Mouse (Mus musculus): ENCODE measurements around the gene Ldhal6b.
"Not testable (repeated sequence)": the region's sequence is repeated elsewhere in the genome, so short reads cannot be mapped to it uniquely, and the experiment has no call there.

Ldhal6b gene

DNA sequence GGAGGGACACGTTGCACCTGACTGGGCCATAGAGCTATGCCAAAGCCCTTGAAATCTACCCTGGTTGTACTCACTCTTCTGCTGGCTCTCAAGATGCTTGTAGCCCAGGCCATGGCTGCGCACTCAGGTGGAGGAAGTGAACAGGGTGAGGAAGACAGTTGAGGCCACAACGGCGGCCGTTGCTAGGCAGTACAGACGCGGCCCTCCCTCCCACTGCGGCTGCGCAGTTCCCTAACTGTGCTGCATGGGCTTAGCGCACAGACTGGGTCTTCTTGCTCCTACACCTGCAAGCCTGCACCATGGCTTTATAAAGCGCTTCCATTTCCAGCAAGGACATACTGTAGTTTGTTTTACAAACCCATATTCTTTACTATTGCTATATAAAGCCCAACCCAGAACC, at the start of gene Ldhal6b:
Ldhal6b (minus strand) TSS at position 223 of the 400 bp plus-strand sequence.
- DNase-seq (ENCODE audit: low spot score in 2 of 2): no peak

- no peak for DNase-seq (ENCODE audit: low spot score in 2 of 2)
These were observed 48.6 kb upstream of the Ldhal6b start for GRCm38 (mm10) chr17:5467177-5467576.

- DNase-seq (ENCODE audit: low spot score in 2 of 2): no peak
These were observed 48.2 kb upstream of the Ldhal6b start for GRCm38 (mm10) chr17:5466736-5467135.

DNA sequence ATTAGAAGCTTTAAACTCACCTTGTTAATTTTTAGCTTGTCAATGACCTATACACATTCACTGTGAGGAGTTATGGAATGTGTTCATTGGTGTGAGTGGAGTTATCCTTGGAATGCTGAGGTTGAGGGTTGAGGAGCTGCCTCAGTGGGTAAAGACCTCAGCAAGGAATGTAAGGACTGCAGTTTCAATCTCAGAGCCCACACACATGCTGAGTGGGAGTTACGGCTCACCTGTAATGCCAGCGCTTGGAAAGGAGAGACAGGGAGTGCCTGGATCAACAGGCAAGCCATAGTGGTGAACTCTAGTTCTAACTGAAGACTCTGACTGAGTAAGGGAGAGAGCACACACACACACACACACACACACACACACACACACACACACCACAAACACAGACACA, 45.3 kb upstream of the Ldhal6b start:
- no peak for DNase-seq (ENCODE audit: low spot score in 2 of 2)

DNA sequence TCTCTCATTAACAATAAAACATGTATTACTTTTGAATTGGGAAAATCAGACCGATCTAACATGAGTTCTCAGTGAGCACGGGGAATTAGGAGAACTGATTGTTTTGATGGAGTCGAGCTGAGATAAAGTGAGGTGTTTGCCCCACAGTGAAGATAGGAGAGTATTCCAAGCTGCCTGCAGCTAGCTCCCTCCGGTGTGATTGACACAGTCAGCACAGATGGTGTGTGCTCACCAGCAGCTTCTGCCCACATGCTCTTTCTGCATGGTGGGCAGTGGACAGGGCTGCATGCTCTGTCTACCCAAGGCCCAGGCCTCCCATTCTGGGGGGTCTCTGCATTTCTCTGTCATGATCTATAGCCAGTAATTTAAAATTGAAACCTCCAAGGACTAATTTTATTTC, 35.1 kb upstream of the Ldhal6b start:
- no peak for DNase-seq (ENCODE audit: low spot score in 2 of 2)

GRCm38 (mm10) chr17:5443751-5444150, 25.2 kb upstream of the Ldhal6b start:
- no peak for DNase-seq (ENCODE audit: low spot score in 2 of 2)

DNA sequence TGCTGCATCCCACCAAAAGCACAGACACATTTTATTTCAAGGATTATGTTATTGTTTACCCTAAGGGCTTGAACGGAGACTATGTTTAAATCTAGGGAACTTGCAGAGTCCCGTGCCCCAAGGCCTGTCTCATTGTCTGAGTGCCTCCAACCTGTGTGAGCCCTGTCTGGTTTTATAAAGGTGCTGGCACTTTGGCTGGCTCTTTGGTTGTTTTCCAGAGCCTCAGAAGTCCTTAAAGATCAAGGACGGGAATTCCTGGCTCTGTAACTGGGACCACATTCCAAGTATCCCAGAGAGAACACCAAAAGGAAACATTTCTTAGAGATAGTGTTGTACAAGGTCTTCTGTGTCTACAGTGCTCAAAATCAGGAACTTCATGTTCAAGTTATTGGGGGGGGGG, 24.7 kb upstream of the Ldhal6b start:
- DNase-seq (ENCODE audit: low spot score in 2 of 2): no peak

DNA sequence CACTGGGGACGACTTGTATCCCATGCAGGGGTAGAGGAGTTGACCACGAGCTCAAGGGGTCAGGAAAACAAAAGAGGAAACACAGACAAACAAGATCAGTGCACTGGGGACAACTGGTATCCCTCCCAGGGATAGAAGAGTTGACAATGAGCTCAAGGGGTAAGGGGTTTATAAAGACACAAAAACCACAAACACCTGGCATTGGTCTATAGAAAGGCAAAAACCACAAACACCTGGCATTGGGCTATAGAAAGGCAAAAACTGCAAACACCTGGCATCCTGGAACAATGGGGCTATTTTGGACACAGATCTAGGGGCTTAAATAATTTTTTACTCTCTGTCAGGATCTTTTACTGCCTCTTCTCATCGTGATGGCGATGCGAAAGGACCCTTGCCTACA, 23.8 kb upstream of the Ldhal6b start:
- DNase-seq (ENCODE audit: low spot score in 2 of 2): not testable (repeated sequence)

- peak; percentile 94 to 95 for DNase-seq (ENCODE audit: low spot score in 2 of 2)
These were observed 21.8 kb upstream of the Ldhal6b start, which contains the start of gene Tmem242 for GRCm38 (mm10) chr17:5440159-5440971. Gene Tmem242 (minus strand): TSS chr17:5440259.

DNA sequence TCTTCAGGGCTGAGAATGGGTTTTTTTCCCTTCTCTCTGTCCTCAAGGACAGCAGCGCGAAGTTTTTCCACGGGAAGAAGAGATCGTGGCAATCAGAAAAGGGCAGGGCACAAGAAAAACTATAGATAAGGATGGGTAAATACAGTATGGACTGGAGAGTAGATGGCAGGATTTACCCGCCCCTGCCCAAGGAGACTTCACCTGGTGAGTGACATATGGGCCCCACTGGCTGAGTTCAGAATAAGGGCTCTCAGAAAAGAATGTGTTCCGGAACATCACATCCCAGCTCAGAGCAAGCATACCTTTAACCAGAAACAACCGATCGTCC, 21.2 kb upstream of the Ldhal6b start:
- no peak for DNase-seq (ENCODE audit: low spot score in 2 of 2)

DNA sequence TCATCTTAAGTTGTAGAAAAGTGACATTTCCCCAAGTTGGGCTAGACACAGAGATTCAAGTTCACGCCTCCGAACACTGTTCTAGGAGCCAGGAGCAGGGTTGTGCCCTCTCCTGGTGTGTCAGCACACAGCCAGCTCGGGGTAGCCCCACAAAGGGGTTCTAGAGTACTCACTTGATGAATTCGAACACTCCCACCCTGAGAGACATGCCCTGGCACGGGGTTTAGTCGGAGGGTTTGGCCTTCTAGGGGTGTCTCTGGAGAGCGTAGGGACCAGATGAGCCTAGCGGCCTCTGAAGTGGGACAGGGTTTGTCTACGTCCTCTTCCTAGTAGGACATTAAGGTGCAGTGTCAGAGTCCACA, 11.2 kb upstream of the Ldhal6b start:
- DNase-seq (ENCODE audit: low spot score in 2 of 2): no peak

- DNase-seq (ENCODE audit: low spot score in 2 of 2): peak; percentile 87 to 97
These were observed 10.7 kb upstream of the Ldhal6b start for GRCm38 (mm10) chr17:5429090-5429771.

DNA sequence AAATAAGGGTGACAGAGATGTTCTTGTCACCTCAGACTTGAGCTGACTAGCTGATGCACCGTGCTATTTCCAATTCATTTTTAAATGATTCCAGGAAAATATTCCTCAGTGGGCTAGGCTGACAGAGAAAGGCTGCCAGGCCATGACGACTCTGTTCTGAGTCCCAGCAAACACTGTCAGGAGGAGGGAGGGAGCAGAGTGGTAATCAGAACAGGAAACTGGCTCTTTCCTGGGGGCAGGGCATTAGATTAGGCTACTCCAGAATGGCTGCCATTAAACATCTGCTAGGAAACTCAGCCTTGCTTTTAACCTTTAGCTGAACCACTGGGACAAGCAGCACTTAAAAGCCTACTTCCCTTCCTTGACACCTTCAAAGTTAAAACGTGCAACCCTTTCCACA, 6.6 kb upstream of the Ldhal6b start:
- DNase-seq (ENCODE audit: low spot score in 2 of 2): no peak

GRCm38 (mm10) chr17:5424156-5424555, 5.6 kb upstream of the Ldhal6b start:
- peak in 1 of 2 experiments; percentile 63 for DNase-seq (ENCODE audit: low spot score in 2 of 2)

- DNase-seq (ENCODE audit: low spot score in 2 of 2): no peak
These were observed 3.3 kb upstream of the Ldhal6b start for GRCm38 (mm10) chr17:5421835-5422234.

DNA sequence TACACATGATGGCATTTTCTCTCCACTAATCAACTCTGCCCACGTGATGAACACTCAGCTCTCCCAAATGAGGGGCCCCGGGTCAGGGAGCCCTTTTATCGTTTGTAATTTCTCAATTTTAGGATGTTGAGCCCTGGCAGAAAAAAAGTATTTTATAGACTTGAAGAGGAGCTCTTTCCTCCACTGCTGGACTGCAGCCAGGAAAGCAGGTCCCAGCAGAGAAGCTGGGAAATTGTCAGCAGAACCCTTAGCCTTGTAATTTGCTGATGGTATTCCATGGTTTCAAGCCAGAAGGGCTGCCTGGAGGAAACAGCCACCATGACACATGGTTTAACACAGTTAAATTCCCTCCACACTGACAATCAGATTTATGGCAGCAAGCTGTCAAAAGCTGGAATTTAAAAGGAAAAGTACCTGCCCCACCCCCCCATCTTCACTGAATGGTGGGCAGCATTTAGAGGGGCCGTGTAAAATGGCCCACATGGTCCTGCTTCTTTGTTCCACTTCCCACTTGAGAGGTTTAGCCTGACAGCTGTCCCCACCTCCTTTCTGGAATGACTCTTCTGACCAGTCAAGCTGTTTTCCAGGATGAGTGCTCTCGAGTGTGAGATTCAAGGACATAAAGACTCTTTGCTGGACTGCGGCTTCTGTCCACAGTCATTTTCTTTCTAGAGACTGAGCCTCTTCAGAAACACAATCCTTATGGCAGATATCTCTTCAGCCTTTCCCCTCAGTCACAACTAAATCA, 1.4 kb upstream of the Ldhal6b start:
- no peak for DNase-seq (ENCODE audit: low spot score in 2 of 2)

- DNase-seq (ENCODE audit: low spot score in 2 of 2): no peak
These were observed 489 bp upstream of the Ldhal6b start for GRCm38 (mm10) chr17:5419056-5419455.

DNA sequence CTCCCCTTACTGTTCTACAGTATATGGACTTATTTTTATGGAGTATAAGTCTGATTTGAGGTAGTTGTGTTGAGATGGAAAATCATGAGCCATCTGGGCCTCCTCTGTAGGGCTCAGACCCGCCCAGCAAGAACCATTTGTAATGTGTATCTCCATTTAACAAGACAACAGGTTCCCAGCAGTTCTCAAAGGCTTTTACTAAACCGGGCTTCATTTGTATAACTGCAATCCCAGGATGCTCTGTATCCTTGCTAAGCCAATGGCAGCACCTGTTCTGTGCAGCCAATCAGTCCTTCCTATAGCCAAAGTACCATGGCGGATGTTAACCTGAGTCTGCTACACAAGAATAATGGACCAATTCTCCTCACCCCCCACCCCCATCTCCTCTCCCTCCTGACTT, 2.0 kb downstream of the Ldhal6b start:
- no peak for DNase-seq (ENCODE audit: low spot score in 2 of 2)

DNA sequence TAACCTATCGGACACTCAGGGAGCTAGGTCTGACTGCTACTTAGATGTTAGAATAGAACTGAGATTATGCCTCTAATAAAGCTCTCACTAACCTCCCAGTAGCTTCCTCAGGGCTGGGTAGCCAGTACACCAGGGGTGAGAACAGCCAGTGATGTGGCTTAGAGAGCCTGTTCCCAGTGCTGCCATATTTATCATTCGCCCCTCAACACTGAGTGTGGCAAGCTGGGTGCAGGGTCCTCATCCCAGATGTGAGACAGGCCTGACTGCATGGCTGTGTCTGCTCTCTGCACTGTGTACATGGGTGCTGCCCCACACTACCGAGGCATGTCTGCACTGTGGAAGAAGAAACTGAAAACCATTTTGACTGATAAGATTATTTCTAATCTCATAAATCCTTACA, 4.5 kb downstream of the Ldhal6b start:
- DNase-seq (ENCODE audit: low spot score in 2 of 2): no peak

- DNase-seq (ENCODE audit: low spot score in 2 of 2): no peak
These were observed 5.2 kb downstream of the Ldhal6b start for GRCm38 (mm10) chr17:5413350-5413749.

GRCm38 (mm10) chr17:5412740-5413139, 5.8 kb downstream of the Ldhal6b start:
- DNase-seq (ENCODE audit: low spot score in 2 of 2): no peak

DNA sequence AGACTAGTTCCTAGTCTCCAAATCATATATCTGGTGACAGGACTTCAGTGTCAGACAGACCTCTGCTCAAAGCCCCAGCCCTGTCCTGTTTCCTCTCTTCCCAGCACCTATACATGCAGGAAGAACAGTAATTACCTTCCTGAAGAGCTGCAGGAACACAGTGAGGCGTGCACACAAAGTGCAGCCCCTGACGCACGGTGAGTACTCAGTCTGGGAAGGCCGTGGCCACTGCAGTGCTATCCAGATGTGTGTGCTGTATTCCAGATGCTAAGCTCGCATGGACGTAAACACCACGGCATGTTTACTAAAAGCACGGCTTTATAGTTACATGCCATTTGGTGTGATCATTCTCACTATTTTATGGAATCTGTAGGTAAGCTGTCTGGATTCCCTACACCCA, 6.3 kb downstream of the Ldhal6b start:
- no peak for DNase-seq (ENCODE audit: low spot score in 2 of 2)

- peak; percentile 39 to 57 for DNase-seq (ENCODE audit: low spot score in 2 of 2)
These were observed 7.4 kb downstream of the Ldhal6b start for GRCm38 (mm10) chr17:5411205-5411604.

Measured in frontal cortex, postnatal 36 days (tissue).